Mouse (Mus musculus): Measurements from ENCODE around the gene Plau. TPM values are rescaled to one million over a fixed set of nuclear protein-coding genes. Genes with fewer than 3 reads are reported as not detected.
A peak's percentile ranks its signal among the peaks of the same experiment; 100 is the strongest.

Gene Plau
- total RNA-seq, 2 experiments from 2014 or later: 19.3 to 39.8 TPM

- DNase-seq: peak; percentile 22
Measured at GRCm38 (mm10) chr14:20891941-20892402, 55.5 kb downstream of the Plau start.

Other genes starting within 250 kb of the Plau start
- 10 to 100 TPM; 12.6 to 13.1 TPM for gene Usp54, start 195.6 kb upstream of the Plau start, total RNA-seq (2021)
- gene Myoz1, start 180.1 kb upstream of the Plau start, total RNA-seq (2021): 10 to 100 TPM; 27.5 to 61.9 TPM
- gene Synpo2l, start 168.3 kb upstream of the Plau start, total RNA-seq (2021): 10 to 100 TPM in 1 of 2 experiments, 1 to 10 TPM in 1; 5.8 to 14.5 TPM
- gene Sec24c, start 162.4 kb upstream of the Plau start, total RNA-seq (2021): 100 to 1,000 TPM; 120 to 130 TPM
- gene Fut11, start 141.7 kb upstream of the Plau start, total RNA-seq (2021): 10 to 100 TPM; 16.3 to 18.6 TPM
- 10 to 100 TPM; 91.8 to 96.3 TPM for gene Chchd1, start 133.7 kb upstream of the Plau start, total RNA-seq (2021)
- gene Zswim8, start 129.1 kb upstream of the Plau start, total RNA-seq (2021): 100 to 1,000 TPM in 1 of 2 experiments, 10 to 100 TPM in 1; 83.7 to 104 TPM
- 10 to 100 TPM; 24.1 to 32.7 TPM for gene Ndst2, start 102.1 kb upstream of the Plau start, total RNA-seq (2021)
- 10 to 100 TPM; 35.1 to 57.4 TPM for gene Camk2g, start 42.6 kb upstream of the Plau start, total RNA-seq (2021)
- gene Vcl, start 92.7 kb downstream of the Plau start, total RNA-seq (2021): 10 to 100 TPM; 76.6 to 82.1 TPM
- gene Ap3m1, start 215.8 kb downstream of the Plau start, total RNA-seq (2021): 10 to 100 TPM; 72.5 to 74.6 TPM
- 100 to 1,000 TPM; 120 to 147 TPM for gene Adk, start 215.9 kb downstream of the Plau start, total RNA-seq (2021)

Measured in adrenal gland, postnatal 10 days (tissue).